Mouse (Mus musculus) liver, adult 2 months (tissue): ENCODE measurements around the gene Pigk. TPM values are rescaled to one million over a fixed set of nuclear protein-coding genes. Genes with fewer than 3 reads are reported as not detected.
"Not testable (repeated sequence)": the region's sequence is repeated elsewhere in the genome, so short reads cannot be mapped to it uniquely, and the experiment has no call there.

Source experiments
- DNase-seq: peaks from one replicate; pipeline ENCODE4 v3.0.0-alpha.2; 2011; ENCODE audit warnings: low read depth, low spot score; ENCODE audit errors: extremely low read depth
- H3K27ac ChIP-seq: fragments of 200-500 bp; replicated peaks from 2 replicates; pipeline ENCODE4 v1.5.1; 2012; ENCODE audit warnings: low read depth, mild to moderate bottlenecking, control low read depth, inconsistent platforms, low read length; ENCODE audit not compliant: insufficient read depth
- H3K27me3 ChIP-seq: fragments of 200-500 bp; 2 replicates; pipeline ENCODE4 v1.6.1; 2012; ENCODE audit warnings: mild to moderate bottlenecking, moderate library complexity, low read length, inconsistent platforms; ENCODE audit not compliant: control insufficient read depth, insufficient read depth
- H3K36me3 ChIP-seq: fragments of 200-500 bp; 2 replicates; pipeline ENCODE4 v1.6.1; 2012; ENCODE audit warnings: low read length, inconsistent platforms; ENCODE audit not compliant: control insufficient read depth, insufficient read depth
- H3K4me1 ChIP-seq: fragments of 200-500 bp; 2 replicates; pipeline ENCODE4 v1.6.1; 2011; ENCODE audit warnings: low read length; ENCODE audit not compliant: control insufficient read depth, insufficient read depth
- H3K4me3 ChIP-seq: fragments of 200-500 bp; 2 replicates; pipeline ENCODE4 v1.5.1; 2011; ENCODE audit warnings: low read depth, mild to moderate bottlenecking, control low read depth, low read length, moderate library complexity; ENCODE audit not compliant: insufficient read depth
- H3K79me2 ChIP-seq: fragments of 200-500 bp; 2 replicates; pipeline ENCODE4 v1.6.1; 2012; ENCODE audit warnings: inconsistent platforms, mild to moderate bottlenecking, low read length, moderate library complexity; ENCODE audit not compliant: control insufficient read depth, insufficient read depth
- H3K9ac ChIP-seq: fragments of 200-500 bp; 2 replicates; pipeline ENCODE4 v1.6.1; 2012; ENCODE audit warnings: low read depth, mild to moderate bottlenecking, control low read depth, inconsistent platforms, low read length
- CTCF ChIP-seq: fragments of 200-500 bp; IDR thresholded peaks from 2 replicates; pipeline ENCODE4 v1.5.1; 2011; ENCODE audit warnings: low read depth, low read length, control low read depth
- POLR2A ChIP-seq: fragments of 200-500 bp; IDR thresholded peaks from 2 replicates; pipeline ENCODE4 v1.6.1; 2011; ENCODE audit warnings: low read length, control low read depth; ENCODE audit not compliant: insufficient read depth; ENCODE audit errors: extremely low read depth
- WGBS: fragments of 180-500 bp; shearing (Covaris S2); methylation state at CpG from one replicate; pipeline ENCODE4 v1.1.7; 2018; 5-methylcytosine and 5-hydroxymethylcytosine counted together
- polyA plus RNA-seq: library from polyadenylated mRNA; depleted of rRNA; stranded (reverse); fragments of >200 nt; gene quantifications from 2 replicates; pipeline ENCODE4 v1.2.3, GENCODE M21; 2012
- total RNA-seq: library from RNA; depleted of rRNA; stranded (reverse); fragments of >200 nt; gene quantifications from 2 replicates; pipeline ENCODE4 v1.2.3, GENCODE M21; 2014

Pigk gene
- total and polyA plus RNA-seq, 2 experiments: 14.1 to 27.1 TPM

DNA sequence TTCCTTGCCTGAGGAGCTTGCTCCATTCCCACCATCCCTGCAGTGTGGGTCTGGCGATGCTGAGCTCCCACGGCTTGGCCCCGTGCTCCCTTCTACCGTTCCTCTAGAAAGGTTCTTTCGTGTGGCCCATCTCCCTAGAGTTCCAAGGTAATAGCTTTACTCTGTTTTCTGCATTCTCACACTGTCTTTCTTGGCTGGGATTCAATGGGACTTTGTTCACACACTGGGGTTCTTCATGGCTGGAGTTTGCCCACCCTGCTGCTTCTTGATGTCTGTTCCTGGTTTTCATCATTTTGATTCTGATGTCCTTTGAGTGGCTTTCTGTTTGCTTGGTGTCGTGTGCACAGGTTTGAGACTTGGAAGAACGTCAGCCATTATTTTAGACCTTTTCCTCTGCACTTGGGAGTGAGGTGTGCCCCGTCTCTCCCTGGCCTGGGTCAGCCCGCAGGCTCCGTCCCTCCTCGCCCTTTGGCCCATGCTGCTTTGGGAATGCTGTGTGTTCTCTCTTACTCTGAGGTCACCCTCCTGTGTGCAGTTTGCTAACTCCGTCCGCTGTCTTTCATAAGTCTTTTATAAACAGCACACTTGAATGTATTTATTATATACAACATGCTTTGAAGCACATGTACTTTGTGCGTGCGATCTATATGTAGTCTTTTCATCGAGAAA, 63.1 kb downstream of the Pigk start:
- Histone ChIP-seq H3K4me1 (no peaks in the 10 kb centered on the region), H3K79me2 (no peaks in the 10 kb centered on the region), H3K4me3 (no peak overlapping the region), H3K9ac (no peak overlapping the region), H3K27me3 (no peaks in the 10 kb centered on the region), H3K36me3 (no peaks in the 10 kb centered on the region; the same call in 1 of the 2 replicates), H3K27ac (no peak overlapping the region)
- peak; percentile 35 for DNase-seq
- TF ChIP-seq POLR2A: no peak
- no peak for TF ChIP-seq CTCF
- 47% methylated on average over 16 of the region's 16 CpGs for WGBS

DNA sequence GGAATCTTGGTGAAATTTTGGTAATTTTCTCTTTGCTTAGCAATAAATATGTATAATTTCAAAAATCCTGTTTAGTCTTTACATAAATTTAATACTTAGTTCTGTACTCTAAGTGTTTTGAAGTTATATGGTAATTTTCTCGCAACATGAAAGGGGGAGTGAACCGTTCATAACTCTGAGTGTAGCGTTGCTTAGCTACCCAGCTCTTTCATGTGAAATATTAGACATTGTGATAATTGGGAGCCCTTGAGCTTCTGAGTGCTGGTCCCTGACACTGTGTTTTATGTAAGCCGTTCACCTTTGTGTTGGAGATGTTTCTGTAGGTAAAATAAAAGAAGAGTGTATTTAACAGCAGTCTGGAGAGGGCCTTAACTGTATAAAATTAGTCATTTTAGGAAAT, 65.9 kb downstream of the Pigk start:
- Histone ChIP-seq H3K27me3 (no peaks in the 10 kb centered on the region), H3K27ac (no peak overlapping the region), H3K36me3 (no peaks in the 10 kb centered on the region), H3K4me3 (no peak overlapping the region), H3K4me1 (no peaks in the 10 kb centered on the region), H3K9ac (no peak overlapping the region), H3K79me2 (no peaks in the 10 kb centered on the region)
- DNase-seq: no peak
- TF ChIP-seq POLR2A (no peak), CTCF (no peak)
- WGBS: 97% methylated on average over 4 of the region's 4 CpGs

DNA sequence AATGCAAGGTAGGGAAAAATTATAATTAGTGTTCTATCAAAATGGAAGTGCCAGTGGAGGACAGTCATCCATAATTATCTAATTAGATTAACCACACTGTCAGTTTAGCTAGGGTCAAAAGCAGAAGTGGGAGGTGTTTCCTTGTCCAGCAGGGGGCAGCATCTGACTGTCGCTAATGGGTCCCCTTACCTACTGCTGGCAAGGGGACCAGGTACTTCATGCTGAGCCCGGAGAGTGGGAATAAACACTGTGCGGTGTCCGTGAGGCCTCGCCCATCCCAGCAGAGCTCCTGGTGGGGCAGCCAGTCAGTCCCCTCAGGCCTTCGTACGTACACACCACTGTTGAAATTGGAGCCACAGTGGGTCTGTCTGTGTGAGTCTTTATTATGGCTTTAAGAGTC, 69.9 kb downstream of the Pigk start:
- DNase-seq: peak; percentile 70
- TF ChIP-seq POLR2A (no peak), CTCF (peak; percentile 88)
- 25% methylated on average over 7 of the region's 7 CpGs for WGBS
- Histone ChIP-seq H3K9ac (no peak overlapping the region), H3K27ac (no peak overlapping the region), H3K27me3 (no peaks in the 10 kb centered on the region), H3K4me3 (no peak overlapping the region), H3K4me1 (no peaks in the 10 kb centered on the region), H3K79me2 (no peaks in the 10 kb centered on the region), H3K36me3 (peaks cover 2% of the 10 kb centered on the region; the same call in 1 of the 2 replicates)

DNA sequence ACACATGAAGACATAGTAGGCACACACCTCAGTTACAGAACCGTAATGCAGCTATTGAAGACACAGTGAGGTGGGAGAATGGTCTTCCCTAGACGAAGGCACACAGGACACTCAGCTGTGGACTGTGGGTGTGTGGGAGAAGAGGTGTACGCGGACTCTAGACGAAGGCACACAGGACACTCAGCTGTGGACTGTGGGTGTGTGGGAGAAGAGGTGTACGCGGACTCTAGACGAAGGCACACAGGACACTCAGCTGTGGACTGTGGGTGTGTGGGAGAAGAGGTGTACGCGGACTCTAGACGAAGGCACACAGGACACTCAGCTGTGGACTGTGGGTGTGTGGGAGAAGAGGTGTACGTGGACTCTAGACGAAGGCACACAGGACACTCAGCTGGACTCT, 70.5 kb downstream of the Pigk start:
- H3K36me3 ChIP-seq, H3K4me1 ChIP-seq, DNase-seq, H3K79me2 ChIP-seq, H3K4me3 ChIP-seq, H3K9ac ChIP-seq, H3K27me3 ChIP-seq, H3K27ac ChIP-seq: not testable (repeated sequence)
- WGBS: 71% methylated on average over 10 of the region's 13 CpGs

DNA sequence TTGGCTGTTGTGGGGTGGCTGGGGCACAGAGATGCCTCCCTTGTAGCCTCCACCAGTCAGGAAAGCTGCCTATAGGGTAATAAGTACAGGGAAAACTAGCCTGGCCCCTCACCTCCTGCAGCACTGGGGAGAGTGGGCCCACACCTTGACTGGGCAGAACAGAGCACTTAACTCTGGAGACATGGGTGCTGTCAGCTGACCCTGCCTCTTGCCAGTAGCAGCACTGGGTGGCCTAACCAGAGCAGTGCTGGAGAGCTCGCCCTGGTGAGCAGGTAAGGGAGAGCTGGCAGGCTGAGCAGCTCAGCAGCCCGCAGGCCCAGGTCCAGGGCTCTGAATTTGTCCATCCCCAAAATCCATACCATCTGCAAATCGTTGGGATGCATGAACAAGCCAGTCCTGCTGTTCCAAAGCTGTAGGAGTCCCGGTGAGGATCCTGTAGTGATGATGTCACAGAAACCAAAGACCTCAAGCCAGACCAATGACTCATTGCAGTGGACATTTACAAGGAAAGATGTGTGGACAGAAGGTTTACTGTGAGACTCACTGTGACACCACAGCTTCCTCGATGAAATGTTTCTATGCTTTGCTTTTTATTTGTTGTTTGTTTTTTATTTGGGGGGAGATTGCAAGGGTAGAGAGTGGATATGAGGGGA, 74.5 kb downstream of the Pigk start:
- not testable (repeated sequence) for H3K79me2 ChIP-seq, H3K36me3 ChIP-seq, H3K4me1 ChIP-seq, DNase-seq, H3K27me3 ChIP-seq, H3K4me3 ChIP-seq, H3K27ac ChIP-seq, H3K9ac ChIP-seq
- WGBS: 85% methylated on average over 5 of the region's 5 CpGs

DNA sequence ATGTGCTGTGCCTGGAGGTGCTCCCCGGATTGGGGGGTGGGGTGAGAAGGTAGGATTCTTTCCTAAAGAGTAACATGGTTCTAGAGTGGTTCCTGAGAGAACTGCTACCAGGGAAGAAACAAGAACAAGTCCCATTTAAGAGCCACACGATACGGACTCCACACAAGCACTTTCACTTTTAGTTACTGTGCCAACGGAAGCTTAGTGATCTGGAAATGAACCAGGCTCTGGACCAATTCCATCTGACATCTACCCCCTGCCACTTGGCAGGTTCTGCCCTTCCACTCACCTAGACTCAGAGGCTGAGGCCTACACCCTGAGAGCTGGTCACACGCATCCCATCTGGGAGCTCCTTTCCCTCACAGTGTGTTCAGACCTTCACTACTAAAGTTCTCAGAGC, 78.7 kb downstream of the Pigk start:
- Histone ChIP-seq H3K36me3 (no peaks in the 10 kb centered on the region), H3K4me3 (no peak overlapping the region), H3K9ac (no peak overlapping the region), H3K79me2 (no peaks in the 10 kb centered on the region), H3K27ac (no peak overlapping the region), H3K27me3 (no peaks in the 10 kb centered on the region), H3K4me1 (peaks cover 2% of the 10 kb centered on the region; the same call in 1 of the 2 replicates)
- DNase-seq: peak; percentile 64
- WGBS: 51% methylated on average over 5 of the region's 5 CpGs
- TF ChIP-seq POLR2A (no peak), CTCF (no peak)
